Mouse (Mus musculus): ENCODE data around the gene Spred2.
A peak's percentile ranks its signal among the peaks of the same experiment; 100 is the strongest.

The Spred2 gene

GRCm38 (mm10) chr11:19923888-19924756 is at the start of gene Spred2:
Spred2 (plus strand) TSS chr11:19924375.
- DNase-seq: peak; percentile 94

GRCm38 (mm10) chr11:19875551-19875950 is 48.6 kb upstream of the Spred2 start:
- no peak for DNase-seq

- DNase-seq: no peak
Measured at GRCm38 (mm10) chr11:19875964-19876363, 48.2 kb upstream of the Spred2 start.

- no peak for DNase-seq
Measured at GRCm38 (mm10) chr11:19877239-19877915, 46.8 kb upstream of the Spred2 start.

GRCm38 (mm10) chr11:19881342-19881741 is 42.8 kb upstream of the Spred2 start:
- DNase-seq: no peak

- no peak for DNase-seq
Measured at GRCm38 (mm10) chr11:19890700-19891406, 33.3 kb upstream of the Spred2 start.

- peak; percentile 24 for DNase-seq
Measured at GRCm38 (mm10) chr11:19893233-19893632, 30.9 kb upstream of the Spred2 start.

- no peak for DNase-seq
Measured at GRCm38 (mm10) chr11:19899621-19900020, 24.6 kb upstream of the Spred2 start.

- no peak for DNase-seq
Measured at GRCm38 (mm10) chr11:19900712-19901111, 23.5 kb upstream of the Spred2 start.

- DNase-seq: no peak
Measured at GRCm38 (mm10) chr11:19911216-19911615, 13.0 kb upstream of the Spred2 start.

- DNase-seq: no peak
Measured at GRCm38 (mm10) chr11:19912179-19912578, 12.0 kb upstream of the Spred2 start.

- no peak for DNase-seq
Measured at GRCm38 (mm10) chr11:19912661-19913060, 11.5 kb upstream of the Spred2 start.

GRCm38 (mm10) chr11:19913761-19914160 is 10.4 kb upstream of the Spred2 start:
- no peak for DNase-seq

- DNase-seq: no peak
Measured at GRCm38 (mm10) chr11:19917381-19918245, 6.6 kb upstream of the Spred2 start.

GRCm38 (mm10) chr11:19918246-19918540 is 6.0 kb upstream of the Spred2 start:
- DNase-seq: no peak

GRCm38 (mm10) chr11:19919460-19919784 is 4.8 kb upstream of the Spred2 start:
- peak; percentile 37 for DNase-seq

- DNase-seq: peak; percentile 84
Measured at GRCm38 (mm10) chr11:19919785-19920671, 4.1 kb upstream of the Spred2 start.

- DNase-seq: no peak
Measured at GRCm38 (mm10) chr11:19921723-19922122, 2.5 kb upstream of the Spred2 start.

- no peak for DNase-seq
Measured at GRCm38 (mm10) chr11:19922208-19922607, 2.0 kb upstream of the Spred2 start.

- DNase-seq: no peak
Measured at GRCm38 (mm10) chr11:19924757-19925148, 578 bp downstream of the Spred2 start.

- peak; percentile 80 for DNase-seq
Measured at GRCm38 (mm10) chr11:19925149-19925975, 1.2 kb downstream of the Spred2 start.

All from kidney, adult 11 months (tissue).